Mouse (Mus musculus) gastrocnemius, adult 8-10 months (tissue): ENCODE data around the gene Lrmda. TPM values are rescaled to one million over a fixed set of nuclear protein-coding genes. Genes with fewer than 3 reads are reported as not detected.

Experiments used
- DNase-seq, 2 experiments: peaks; one replicate each; pipeline ENCODE4 v3.0.0; 2022; ENCODE audit warnings: low spot score in 2 of 2
- total RNA-seq, 4 experiments: library from RNA; stranded (reverse); gene quantifications; 2 replicates each; pipeline ENCODE4 v1.2.4; 2022

Lrmda gene
- total RNA-seq, 4 experiments from 2014 or later: 2.2 to 3.2 (median 2.6) TPM

GRCm38 (mm10) chr14:22493326-22493725, 473.8 kb downstream of the Lrmda start:
- no peak for DNase-seq

GRCm38 (mm10) chr14:22494290-22494689, 474.8 kb downstream of the Lrmda start:
- no peak for DNase-seq

GRCm38 (mm10) chr14:22494866-22495265, 475.4 kb downstream of the Lrmda start:
- no peak for DNase-seq

GRCm38 (mm10) chr14:22495286-22495685, 475.8 kb downstream of the Lrmda start:
- DNase-seq: no peak

- DNase-seq: no peak
Measured at GRCm38 (mm10) chr14:22497636-22498131, 478.2 kb downstream of the Lrmda start.

- DNase-seq: no peak
Measured at GRCm38 (mm10) chr14:22509747-22510530, 490.4 kb downstream of the Lrmda start.

- no peak for DNase-seq
Measured at GRCm38 (mm10) chr14:22510531-22510785, 490.9 kb downstream of the Lrmda start.

- no peak for DNase-seq
Measured at GRCm38 (mm10) chr14:22514362-22515084, 495.0 kb downstream of the Lrmda start.

- DNase-seq: no peak
Measured at GRCm38 (mm10) chr14:22530706-22531105, 511.2 kb downstream of the Lrmda start.

GRCm38 (mm10) chr14:22533501-22533900, 514.0 kb downstream of the Lrmda start:
- no peak for DNase-seq

- no peak for DNase-seq
Measured at GRCm38 (mm10) chr14:22545887-22546675, 526.6 kb downstream of the Lrmda start.

GRCm38 (mm10) chr14:22546676-22546984, 527.1 kb downstream of the Lrmda start:
- no peak for DNase-seq

- DNase-seq: no peak
Measured at GRCm38 (mm10) chr14:22548286-22548685, 528.8 kb downstream of the Lrmda start.

GRCm38 (mm10) chr14:22549166-22549565, 529.7 kb downstream of the Lrmda start:
- DNase-seq: no peak

GRCm38 (mm10) chr14:22552358-22552757, 532.8 kb downstream of the Lrmda start:
- no peak for DNase-seq

GRCm38 (mm10) chr14:22552841-22553240, 533.3 kb downstream of the Lrmda start:
- DNase-seq: no peak

GRCm38 (mm10) chr14:22553717-22554116, 534.2 kb downstream of the Lrmda start:
- DNase-seq: no peak

- no peak for DNase-seq
Measured at GRCm38 (mm10) chr14:22572486-22572885, 553.0 kb downstream of the Lrmda start.

- DNase-seq: no peak
Measured at GRCm38 (mm10) chr14:22573585-22573984, 554.1 kb downstream of the Lrmda start.

- DNase-seq: no peak
Measured at GRCm38 (mm10) chr14:22574006-22574405, 554.5 kb downstream of the Lrmda start.

GRCm38 (mm10) chr14:22576441-22576840, 556.9 kb downstream of the Lrmda start:
- DNase-seq: no peak

- DNase-seq: no peak
Measured at GRCm38 (mm10) chr14:22577411-22578037, 558.0 kb downstream of the Lrmda start.
